Mouse (Mus musculus) E14TG2a.4 (cell line): Measurements from ENCODE around the gene Cpsf7.
A peak's percentile ranks its signal among the peaks of the same experiment; 100 is the strongest.

Source experiments
- H3K27me3 ChIP-seq: 2 replicates; pipeline ENCODE4 v1.6.1; 2014; ENCODE audit warnings: low read length, control low read depth; ENCODE audit not compliant: insufficient read depth
- H3K36me3 ChIP-seq: 2 replicates; pipeline ENCODE4 v1.6.1; 2014; ENCODE audit warnings: low read length, control low read depth; ENCODE audit not compliant: insufficient read depth
- H3K4me1 ChIP-seq: replicated peaks from 2 replicates; pipeline ENCODE4 v1.6.1; 2014; ENCODE audit warnings: low read depth, low read length, control low read depth
- H3K4me3 ChIP-seq: replicated peaks from 2 replicates; pipeline ENCODE4 v1.5.1; 2014; ENCODE audit warnings: mild to moderate bottlenecking, low read length
- H3K9me3 ChIP-seq: 2 replicates; pipeline ENCODE4 v1.6.1; 2014; ENCODE audit warnings: low read length, control low read depth
- CTCF ChIP-seq: conservative IDR thresholded peaks from 2 replicates; pipeline ENCODE4 v1.5.1; 2014; ENCODE audit warnings: low read length
- NANOG ChIP-seq: IDR thresholded peaks from 2 replicates; pipeline ENCODE4 v1.6.1; 2014; ENCODE audit warnings: borderline replicate concordance, low read length, mixed read lengths
- POU5F1 ChIP-seq: IDR thresholded peaks from 2 replicates; pipeline ENCODE4 v1.6.1; 2014; ENCODE audit warnings: low read length, borderline replicate concordance

Gene Cpsf7

GRCm38 (mm10) chr19:10525106-10525901 is at the start of gene Cpsf7:
Gene Cpsf7, plus strand, starts transcription at chr19:10525266.
- peaks cover 41% of the 10 kb centered on the region for H3K36me3 ChIP-seq
- no peaks in the 10 kb centered on the region for H3K9me3 ChIP-seq
- peak within 1 kb of the TSS; percentile 95 for H3K4me3 ChIP-seq
- no peak for TF ChIP-seq NANOG
- peaks cover 31% of the 10 kb centered on the region for H3K4me1 ChIP-seq
- no peaks in the 10 kb centered on the region for H3K27me3 ChIP-seq

- Histone ChIP-seq H3K36me3 (no peaks in the 10 kb centered on the region), H3K9me3 (no peaks in the 10 kb centered on the region), H3K4me1 (peaks cover 3% of the 10 kb centered on the region; the same call in 1 of the 2 replicates), H3K4me3 (no peak overlapping the region), H3K27me3 (peaks cover 72% of the 10 kb centered on the region)
- TF ChIP-seq NANOG = no peak
- TF ChIP-seq POU5F1 = no peak
- no peak for TF ChIP-seq CTCF
These were observed 45.5 kb upstream of the Cpsf7 start for GRCm38 (mm10) chr19:10479541-10479940.

GRCm38 (mm10) chr19:10482703-10483102 is 42.4 kb upstream of the Cpsf7 start, which contains the start of gene Ppp1r32:
Gene Ppp1r32, minus strand, starts transcription at chr19:10482928.
- Histone ChIP-seq H3K27me3 (peaks cover 51% of the 10 kb centered on the region), H3K9me3 (no peaks in the 10 kb centered on the region), H3K4me1 (peaks cover 3% of the 10 kb centered on the region; the same call in 1 of the 2 replicates), H3K4me3 (no peak within 1 kb of the TSS), H3K36me3 (no peaks in the 10 kb centered on the region)
- TF ChIP-seq CTCF = no peak
- TF ChIP-seq NANOG = no peak
- TF ChIP-seq POU5F1 = no peak

GRCm38 (mm10) chr19:10486264-10486738 is 38.8 kb upstream of the Cpsf7 start:
- no peaks in the 10 kb centered on the region for H3K36me3 ChIP-seq
- H3K4me3 ChIP-seq = no peak overlapping the region
- peaks cover 3% of the 10 kb centered on the region; the same call in 1 of the 2 replicates for H3K4me1 ChIP-seq
- peak; percentile 96 for TF ChIP-seq CTCF
- no peak for TF ChIP-seq NANOG
- peaks cover 42% of the 10 kb centered on the region for H3K27me3 ChIP-seq
- H3K9me3 ChIP-seq = no peaks in the 10 kb centered on the region

- Histone ChIP-seq H3K9me3 (no peaks in the 10 kb centered on the region), H3K4me3 (no peak overlapping the region), H3K27me3 (peaks cover 24% of the 10 kb centered on the region), H3K36me3 (peaks cover 19% of the 10 kb centered on the region), H3K4me1 (peaks cover 17% of the 10 kb centered on the region)
- TF ChIP-seq POU5F1 (no peak), CTCF (no peak), NANOG (no peak)
These were observed 29.4 kb upstream of the Cpsf7 start for GRCm38 (mm10) chr19:10495670-10496069.

GRCm38 (mm10) chr19:10496976-10497375 is 28.1 kb upstream of the Cpsf7 start:
- Histone ChIP-seq H3K27me3 (peaks cover 19% of the 10 kb centered on the region), H3K4me3 (no peak overlapping the region), H3K4me1 (peaks cover 17% of the 10 kb centered on the region), H3K36me3 (peaks cover 32% of the 10 kb centered on the region), H3K9me3 (no peaks in the 10 kb centered on the region)
- TF ChIP-seq NANOG = no peak
- TF ChIP-seq CTCF = no peak

GRCm38 (mm10) chr19:10497512-10498160 is 27.4 kb upstream of the Cpsf7 start:
- no peak for TF ChIP-seq NANOG
- no peak for TF ChIP-seq POU5F1
- no peak for TF ChIP-seq CTCF
- peaks cover 19% of the 10 kb centered on the region for H3K4me1 ChIP-seq
- H3K36me3 ChIP-seq = peaks cover 38% of the 10 kb centered on the region
- H3K27me3 ChIP-seq = peaks cover 13% of the 10 kb centered on the region; the same call in 1 of the 2 replicates
- H3K9me3 ChIP-seq = no peaks in the 10 kb centered on the region
- H3K4me3 ChIP-seq = no peak overlapping the region

GRCm38 (mm10) chr19:10500581-10500980 is 24.5 kb upstream of the Cpsf7 start:
- H3K4me1 ChIP-seq = peaks cover 19% of the 10 kb centered on the region
- H3K27me3 ChIP-seq = peaks cover 7% of the 10 kb centered on the region; the same call in 1 of the 2 replicates
- no peaks in the 10 kb centered on the region for H3K9me3 ChIP-seq
- TF ChIP-seq POU5F1 (no peak), NANOG (no peak), CTCF (no peak)
- peaks cover 59% of the 10 kb centered on the region for H3K36me3 ChIP-seq
- no peak overlapping the region for H3K4me3 ChIP-seq

GRCm38 (mm10) chr19:10502571-10502970 is 22.5 kb upstream of the Cpsf7 start:
- no peaks in the 10 kb centered on the region for H3K9me3 ChIP-seq
- TF ChIP-seq POU5F1 (no peak), CTCF (peak; percentile 96), NANOG (no peak)
- peaks cover 76% of the 10 kb centered on the region for H3K36me3 ChIP-seq
- H3K4me1 ChIP-seq = peaks cover 15% of the 10 kb centered on the region
- no peaks in the 10 kb centered on the region for H3K27me3 ChIP-seq
- no peak overlapping the region for H3K4me3 ChIP-seq
